In genomic region chr1:85735463-85736123, GRCm38 (mm10) we compare ENCODE assay signal across 8 mouse cellular contexts. TPM values are rescaled to one million over a fixed set of nuclear protein-coding genes. Genes with fewer than 3 reads are reported as not detected.
A peak's percentile ranks its signal among the peaks of the same experiment; 100 is the strongest.
DNase-seq lines count a peak whose midpoint lies in the region; ATAC-seq and TF ChIP-seq lines count a peak whose summit lies in the region.

No protein-coding gene starts in this region.

- H3K36me3 ChIP-seq in heart, postnatal 0 days (replicated peaks; ENCODE audit: control insufficient read depth, insufficient read depth, low read length) = no peaks in the 10 kb centered on the region
- no peaks in the 10 kb centered on the region for H3K36me3 ChIP-seq in limb, embryonic 15.5 days

- DNase-seq in adrenal gland, postnatal 10 days = peak; percentile 18
- no peak for DNase-seq in adrenal gland, postnatal 4 days (ENCODE audit: low spot score in 2 of 2)
- DNase-seq in c-Kit-positive CD71-negative TER-119-negative erythroid progenitor cells, embryonic 14.5 days (ENCODE audit: low read depth) = peak; percentile 74
- DNase-seq in heart, postnatal 0 days (ENCODE audit: low spot score) = peak; percentile 18
- DNase-seq in monocyte, adult 2 months (ENCODE audit: low read depth in 1 of 2, low spot score in 2 of 2) = peak; percentile 45 to 69
- no peak for DNase-seq in frontal cortex, adult 2 months (ENCODE audit: extremely low spot score in 1 of 2, low spot score in 1 of 2)
- DNase-seq in ovary, postnatal 36 days (ENCODE audit: low spot score) = no peak

- no peak for TF ChIP-seq CTCF in heart, postnatal 0 days (IDR thresholded peaks at IDR 0.05; ENCODE audit: low read depth)

- H3K4me2 ChIP-seq in heart, postnatal 0 days (ENCODE audit: low read depth, low read length) = peak overlapping the region; percentile 60
- peak overlapping the region; percentile 48; the same call in 1 of the 2 replicates for H3K4me2 ChIP-seq in limb, embryonic 15.5 days

- H3K27me3 ChIP-seq in heart, postnatal 0 days (ENCODE audit: control insufficient read depth, insufficient read depth, low read length) = no peaks in the 10 kb centered on the region
- H3K27me3 ChIP-seq in limb, embryonic 15.5 days = no peaks in the 10 kb centered on the region

- ATAC-seq in heart, postnatal 0 days (ENCODE audit: insufficient read depth, low read depth) = peak; percentile 63; the same call in 1 of the 2 replicates
- no peak for ATAC-seq in limb, embryonic 15.5 days (ENCODE audit: insufficient number of reproducible peaks, low FRiP score, low TSS enrichment, low read depth)

- H3K4me1 ChIP-seq in heart, postnatal 0 days (ENCODE audit: control insufficient read depth, insufficient read depth) = peaks cover 5% of the 10 kb centered on the region; the same call in 1 of the 2 replicates
- H3K4me1 ChIP-seq in limb, embryonic 15.5 days = peaks cover 7% of the 10 kb centered on the region; the same call in 1 of the 2 replicates

- H3K9me3 ChIP-seq in heart, postnatal 0 days (replicated peaks; ENCODE audit: control insufficient read depth, low read length) = no peaks in the 10 kb centered on the region
- H3K9me3 ChIP-seq in limb, embryonic 15.5 days = no peaks in the 10 kb centered on the region

- H3K9ac ChIP-seq in heart, postnatal 0 days (replicated peaks; ENCODE audit: low read depth, low read length) = no peak overlapping the region
- no peak overlapping the region for H3K9ac ChIP-seq in limb, embryonic 15.5 days

- H3K4me3 ChIP-seq in heart, postnatal 0 days (ENCODE audit: low read depth, low read length) = peak overlapping the region; percentile 40
- H3K4me3 ChIP-seq in limb, embryonic 15.5 days = peak overlapping the region; percentile 30; the same call in 1 of the 2 replicates

- H3K27ac ChIP-seq in heart, postnatal 0 days (ENCODE audit: low read depth) = peak overlapping the region; percentile 60
- no peak overlapping the region for H3K27ac ChIP-seq in limb, embryonic 15.5 days

- WGBS in heart, postnatal 0 days = 60% methylated on average over 13 of the region's 13 CpGs
- 70% methylated on average over 13 of the region's 13 CpGs for WGBS in limb, embryonic 15.5 days

- TF ChIP-seq EP300 in heart, postnatal 0 days (IDR thresholded peaks at IDR 0.05; ENCODE audit: low read depth) = no peak

RNA-seq across cellular contexts. Expression of gene A630001G21Rik, which starts 42.9 kb away (rescaled TPM):
- total RNA-seq in adrenal gland, postnatal 10 days (2021) = 1 to 10 TPM; 1.5 to 2.4 TPM
- total RNA-seq in adrenal gland, postnatal 4 days (2021) = 1 to 10 TPM in 1 of 2 experiments, under 1 TPM in 1; 0.76 to 1.5 TPM
- 3.0 TPM in 1 of 2 replicates, not detected in the other for total RNA-seq in heart, postnatal 0 days (2014; rRNA removed; ENCODE audit: low replicate concordance)
- 0.60 and 0.91 TPM in 2 replicates for polyA plus RNA-seq in heart, postnatal 0 days (2015; fragmentation: Nextera tagmentation; extraction: Ambion mirVana)
- polyA plus RNA-seq in limb, embryonic 15.5 days (2015; fragmentation: Nextera tagmentation; extraction: Ambion mirVana) = 1.0 and 2.1 TPM in 2 replicates
- polyA plus RNA-seq in frontal cortex, adult 2 months (2012; rRNA removed) = 1.2 and 1.3 TPM in 2 replicates

RNA-seq across cellular contexts. Expression of gene Cab39, which starts 57.6 kb away (rescaled TPM):
- 100 to 1,000 TPM; 118 to 121 TPM for total RNA-seq in adrenal gland, postnatal 10 days (2021)
- total RNA-seq in adrenal gland, postnatal 4 days (2021) = 100 to 1,000 TPM; 110 to 111 TPM
- 102 and 138 TPM in 2 replicates for total RNA-seq in heart, postnatal 0 days (2014; rRNA removed; ENCODE audit: low replicate concordance)
- 20.0 and 21.3 TPM in 2 replicates for polyA plus RNA-seq in heart, postnatal 0 days (2015; fragmentation: Nextera tagmentation; extraction: Ambion mirVana)
- 20.5 and 26.9 TPM in 2 replicates for polyA plus RNA-seq in limb, embryonic 15.5 days (2015; fragmentation: Nextera tagmentation; extraction: Ambion mirVana)
- polyA plus RNA-seq in frontal cortex, adult 2 months (2012; rRNA removed) = 108 and 115 TPM in 2 replicates

Comparison
In these comparisons a context has a peak if more than half of its experiments do, and no peak if none do; other contexts are left out.
1. DNase-seq: peak in adrenal gland, postnatal 10 days (single experiment), c-Kit-positive CD71-negative TER-119-negative erythroid progenitor cells, embryonic 14.5 days (single experiment), heart, postnatal 0 days (single experiment) and monocyte, adult 2 months (2 of 2); none in adrenal gland, postnatal 4 days (0 of 2), frontal cortex, adult 2 months (0 of 2) and ovary, postnatal 36 days (single experiment).